Comparison of ENCODE assay signal across 8 mouse cellular contexts in genomic region chr4:136144126-136144926, GRCm38 (mm10). TPM values are rescaled to one million over a fixed set of nuclear protein-coding genes. Genes with fewer than 3 reads are reported as not detected.
DNase-seq lines count a peak whose midpoint lies in the region; ATAC-seq and TF ChIP-seq lines count a peak whose summit lies in the region.

No protein-coding gene starts in this region.

- peaks cover 25% of the 10 kb centered on the region for H3K79me3 ChIP-seq in C2C12 (ENCODE audit: low read depth)

- peaks cover 40% of the 10 kb centered on the region for H3K79me2 ChIP-seq in C2C12 (ENCODE audit: control insufficient read depth, insufficient read depth)

- H3K4me3 ChIP-seq in C2C12 (ENCODE audit: insufficient read depth, poor library complexity, severe bottlenecking), result peak overlapping the region; percentile 97
- H3K4me3 ChIP-seq in forebrain, postnatal 0 days (ENCODE audit: low read depth, low read length), result peak overlapping the region; percentile 39
- peak overlapping the region; percentile 63 for H3K4me3 ChIP-seq in hindbrain, embryonic 13.5 days
- peak overlapping the region; percentile 48 for H3K4me3 ChIP-seq in midbrain, embryonic 15.5 days
- H3K4me3 ChIP-seq in testis, adult 2 months (ENCODE audit: control insufficient read depth, low read depth, low read length), result peak overlapping the region; percentile 76

- DNase-seq in adrenal gland, adult 18-20 months (ENCODE audit: low spot score in 2 of 2), result peak; percentile 71 to 74
- no peak for DNase-seq in forebrain, postnatal 0 days
- peak; percentile 71 for DNase-seq in liver
- DNase-seq in right cerebral cortex, adult 18-20 months, result no peak

- peak overlapping the region; percentile 68 for H3K27ac ChIP-seq in forebrain, postnatal 0 days (ENCODE audit: low read depth, low read length)
- H3K27ac ChIP-seq in hindbrain, embryonic 13.5 days, result peak overlapping the region; percentile 91
- peak overlapping the region; percentile 62 for H3K27ac ChIP-seq in midbrain, embryonic 15.5 days
- peak overlapping the region; percentile 72 for H3K27ac ChIP-seq in testis, adult 2 months (ENCODE audit: control insufficient read depth, insufficient read depth, low read depth, low read length)

- H3K36me3 ChIP-seq in C2C12 (ENCODE audit: control insufficient read depth, insufficient read depth), result peaks cover 19% of the 10 kb centered on the region
- H3K36me3 ChIP-seq in forebrain, postnatal 0 days (ENCODE audit: insufficient read depth), result no peaks in the 10 kb centered on the region
- no peaks in the 10 kb centered on the region for H3K36me3 ChIP-seq in hindbrain, embryonic 13.5 days
- H3K36me3 ChIP-seq in midbrain, embryonic 15.5 days (replicated peaks), result no peaks in the 10 kb centered on the region
- no peaks in the 10 kb centered on the region for H3K36me3 ChIP-seq in testis, adult 2 months (ENCODE audit: control insufficient read depth, insufficient read depth, low read length)

- WGBS in forebrain, postnatal 0 days, result 2% methylated on average over 50 of the region's 50 CpGs
- WGBS in hindbrain, embryonic 13.5 days, result under 1% methylated on average over 50 of the region's 50 CpGs
- WGBS in midbrain, embryonic 15.5 days, result under 1% methylated on average over 50 of the region's 50 CpGs

- H3ac ChIP-seq in C2C12 (ENCODE audit: control insufficient read depth, insufficient read length, low read depth), result peak overlapping the region; percentile 89

- no peak for TF ChIP-seq POLR2A in testis, adult 2 months (IDR thresholded peaks at IDR 0.05; ENCODE audit: control insufficient read depth, low read depth, low read length)

- no peaks in the 10 kb centered on the region for H3K9me3 ChIP-seq in forebrain, postnatal 0 days (ENCODE audit: low read length)
- no peaks in the 10 kb centered on the region for H3K9me3 ChIP-seq in hindbrain, embryonic 13.5 days
- no peaks in the 10 kb centered on the region for H3K9me3 ChIP-seq in midbrain, embryonic 15.5 days

- H3K27me3 ChIP-seq in C2C12 (ENCODE audit: control insufficient read depth, insufficient read depth, insufficient read length), result no peaks in the 10 kb centered on the region
- H3K27me3 ChIP-seq in forebrain, postnatal 0 days (ENCODE audit: insufficient read depth, low read length), result 0 out of 2 replicates have a peak, but pooled peaks cover 17% of the 10 kb centered on the region
- H3K27me3 ChIP-seq in hindbrain, embryonic 13.5 days, result peaks cover 21% of the 10 kb centered on the region; the same call in 1 of the 2 replicates
- H3K27me3 ChIP-seq in midbrain, embryonic 15.5 days (replicated peaks), result 0 out of 2 replicates have a peak, but pooled peaks cover 6% of the 10 kb centered on the region
- H3K27me3 ChIP-seq in testis, adult 2 months (ENCODE audit: control insufficient read depth, insufficient read depth, low read length), result no peaks in the 10 kb centered on the region; the same call in 1 of the 2 replicates

- peak overlapping the region; percentile 59 for H3K4me2 ChIP-seq in forebrain, postnatal 0 days (ENCODE audit: low read depth)
- H3K4me2 ChIP-seq in hindbrain, embryonic 13.5 days, result peak overlapping the region; percentile 89
- peak overlapping the region; percentile 79 for H3K4me2 ChIP-seq in midbrain, embryonic 15.5 days

- TF ChIP-seq CTCF in C2C12 (IDR thresholded peaks at IDR 0.05; ENCODE audit: control insufficient read depth, insufficient read depth, insufficient read length), result no peak
- no peak for TF ChIP-seq CTCF in forebrain, postnatal 0 days (IDR thresholded peaks at IDR 0.05; ENCODE audit: low read depth)
- no peak for TF ChIP-seq CTCF in testis, adult 2 months (IDR thresholded peaks at IDR 0.05; ENCODE audit: control insufficient read depth, insufficient read depth, insufficient replicate concordance, low read depth, low read length)

- peak overlapping the region; percentile 54 for H3K9ac ChIP-seq in forebrain, postnatal 0 days
- H3K9ac ChIP-seq in hindbrain, embryonic 13.5 days, result peak overlapping the region; percentile 87
- H3K9ac ChIP-seq in midbrain, embryonic 15.5 days, result peak overlapping the region; percentile 49

- no peak for ATAC-seq in forebrain, postnatal 0 days
- ATAC-seq in hindbrain, embryonic 13.5 days (ENCODE audit: low FRiP score), result no peak; the same call in 1 of the 2 replicates
- peak; percentile 32 for ATAC-seq in midbrain, embryonic 15.5 days (replicated peaks)

- H3K4me1 ChIP-seq in forebrain, postnatal 0 days (ENCODE audit: insufficient read depth), result peaks cover 9% of the 10 kb centered on the region; the same call in 1 of the 2 replicates
- H3K4me1 ChIP-seq in hindbrain, embryonic 13.5 days (replicated peaks), result peaks cover 89% of the 10 kb centered on the region
- peaks cover 69% of the 10 kb centered on the region for H3K4me1 ChIP-seq in midbrain, embryonic 15.5 days
- peaks cover 26% of the 10 kb centered on the region for H3K4me1 ChIP-seq in testis, adult 2 months (ENCODE audit: control insufficient read depth, insufficient read depth, low read length)

TF ChIP-seq in C2C12, 6 proteins besides CTCF, POLR2A, EP300 and RAD21:
- TF ChIP-seq FOSL1 (IDR thresholded peaks at IDR 0.05; ENCODE audit: insufficient read depth, low read length, poor library complexity, severe bottlenecking) (no peak), MAX (IDR thresholded peaks at IDR 0.05) (peak; percentile 28)

RNA-seq across cellular contexts. Expression of gene Id3, which starts 1.0 kb away (rescaled TPM):
- 780 TPM for polyA plus RNA-seq in C2C12 (2012; fragmentation: generic; extraction: Trizol)
- total RNA-seq in adrenal gland, adult 18-20 months (2021), result 10 to 100 TPM; 47.4 to 77.7 TPM
- 134 and 153 TPM in 2 replicates for total RNA-seq in forebrain, postnatal 0 days (2014; rRNA removed)
- 177 and 185 TPM in 2 replicates for polyA plus RNA-seq in forebrain, postnatal 0 days (2015; fragmentation: Nextera tagmentation; extraction: Ambion mirVana)
- polyA plus RNA-seq in hindbrain, embryonic 13.5 days (2015; fragmentation: Nextera tagmentation; extraction: Ambion mirVana), result 234 and 269 TPM in 2 replicates
- 127 and 151 TPM in 2 replicates for polyA plus RNA-seq in midbrain, embryonic 15.5 days (2015; fragmentation: Nextera tagmentation; extraction: Ambion mirVana)
- polyA plus RNA-seq in testis, adult 2 months (2012; rRNA removed), result 8.0 and 16.8 TPM in 2 replicates

RNA-seq across cellular contexts. Expression of gene E2f2, which starts 27.9 kb away (rescaled TPM):
- 11.5 TPM for polyA plus RNA-seq in C2C12 (2012; fragmentation: generic; extraction: Trizol)
- 1 to 10 TPM; 1.9 to 3.2 TPM for total RNA-seq in adrenal gland, adult 18-20 months (2021)
- total RNA-seq in forebrain, postnatal 0 days (2014; rRNA removed), result 0.85 and 1.2 TPM in 2 replicates
- 0.84 and 1.4 TPM in 2 replicates for polyA plus RNA-seq in forebrain, postnatal 0 days (2015; fragmentation: Nextera tagmentation; extraction: Ambion mirVana)
- polyA plus RNA-seq in hindbrain, embryonic 13.5 days (2015; fragmentation: Nextera tagmentation; extraction: Ambion mirVana), result 2.7 and 3.2 TPM in 2 replicates
- polyA plus RNA-seq in midbrain, embryonic 15.5 days (2015; fragmentation: Nextera tagmentation; extraction: Ambion mirVana), result 2.2 and 2.3 TPM in 2 replicates
- 0.58 and 1.0 TPM in 2 replicates for polyA plus RNA-seq in testis, adult 2 months (2012; rRNA removed)

Comparison
In these comparisons a context has a peak if more than half of its experiments do, and no peak if none do; other contexts are left out.
1. H3K4me3 ChIP-seq: peak in every context shown above with its lines; median percentile 97 in C2C12; 76 in testis, adult 2 months; 63 in hindbrain, embryonic 13.5 days; 48 in midbrain, embryonic 15.5 days; 39 in forebrain, postnatal 0 days.
2. DNase-seq: peak in adrenal gland, adult 18-20 months (2 of 2) and liver (single experiment); none in forebrain, postnatal 0 days (single experiment) and right cerebral cortex, adult 18-20 months (single experiment).
3. Peak in every context shown above with its lines, with median percentiles within 50 percentile points of each other: H3K27ac ChIP-seq, H3K4me2 ChIP-seq and H3K9ac ChIP-seq.